Mouse (Mus musculus): ENCODE results near the gene Arhgap22. TPM values are rescaled to one million over a fixed set of nuclear protein-coding genes. Genes with fewer than 3 reads are reported as not detected.

Gene Arhgap22
- total and polyA plus RNA-seq, 2 experiments from 2014 or later: 1.8 to 3.9 TPM

- H3K27me3 ChIP-seq (ENCODE audit: insufficient read depth, low read length): no peaks in the 10 kb centered on the region
- WGBS: 25% methylated on average over 5 of the region's 5 CpGs
- peak; percentile 63 for ATAC-seq
- H3K9ac ChIP-seq: no peak overlapping the region
- no peaks in the 10 kb centered on the region for H3K36me3 ChIP-seq (ENCODE audit: insufficient read depth)
- no peak overlapping the region for H3K4me3 ChIP-seq (ENCODE audit: low read depth, low read length)
- no peak overlapping the region for H3K4me2 ChIP-seq (ENCODE audit: low read depth)
- TF ChIP-seq CTCF (IDR thresholded peaks at IDR 0.05; ENCODE audit: low read depth): no peak
- H3K27ac ChIP-seq (ENCODE audit: low read depth, low read length): no peak overlapping the region
- H3K4me1 ChIP-seq (ENCODE audit: insufficient read depth): peaks cover 4% of the 10 kb centered on the region; the same call in 1 of the 2 replicates
- H3K9me3 ChIP-seq (ENCODE audit: low read length): no peaks in the 10 kb centered on the region
- DNase-seq: no peak
Observed at GRCm38 (mm10) chr14:33328369-33328768, 114.5 kb downstream of the Arhgap22 start.

DNA sequence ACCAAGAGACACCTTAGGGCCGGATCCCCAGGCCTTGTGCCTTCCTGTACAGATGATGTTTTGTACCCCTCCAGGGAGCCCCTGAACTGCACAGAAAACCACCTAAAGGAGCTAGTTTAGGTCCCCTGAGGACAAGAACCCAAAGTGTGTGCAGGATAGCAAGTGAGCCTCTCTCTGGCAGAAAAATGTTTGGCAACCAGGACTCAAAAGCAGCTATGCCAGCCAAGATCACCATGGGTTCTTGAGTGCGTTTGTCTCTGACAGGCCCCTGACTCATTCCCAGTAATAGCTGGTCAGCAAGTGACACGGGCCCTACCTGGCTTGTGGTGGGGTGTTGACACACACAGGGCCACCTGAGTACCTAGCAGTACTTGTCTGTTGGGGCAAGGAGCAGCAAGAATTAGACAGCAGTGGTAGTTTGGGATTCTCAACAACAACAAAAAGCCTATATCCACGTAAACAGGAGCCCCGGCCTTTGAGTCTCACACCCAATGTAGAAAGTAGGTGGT lies 115.5 kb downstream of the Arhgap22 start:
- Histone ChIP-seq H3K27ac (ENCODE audit: low read depth, low read length) (no peak overlapping the region), H3K4me1 (ENCODE audit: insufficient read depth) (peaks cover 4% of the 10 kb centered on the region; the same call in 1 of the 2 replicates), H3K4me3 (ENCODE audit: low read depth, low read length) (no peak overlapping the region), H3K9me3 (ENCODE audit: low read length) (no peaks in the 10 kb centered on the region), H3K9ac (no peak overlapping the region), H3K27me3 (ENCODE audit: insufficient read depth, low read length) (no peaks in the 10 kb centered on the region), H3K4me2 (ENCODE audit: low read depth) (no peak overlapping the region), H3K36me3 (ENCODE audit: insufficient read depth) (no peaks in the 10 kb centered on the region)
- ATAC-seq (no peak), DNase-seq (no peak)
- TF ChIP-seq CTCF (IDR thresholded peaks at IDR 0.05; ENCODE audit: low read depth): no peak
- 89% methylated on average over 5 of the region's 5 CpGs for WGBS

DNA sequence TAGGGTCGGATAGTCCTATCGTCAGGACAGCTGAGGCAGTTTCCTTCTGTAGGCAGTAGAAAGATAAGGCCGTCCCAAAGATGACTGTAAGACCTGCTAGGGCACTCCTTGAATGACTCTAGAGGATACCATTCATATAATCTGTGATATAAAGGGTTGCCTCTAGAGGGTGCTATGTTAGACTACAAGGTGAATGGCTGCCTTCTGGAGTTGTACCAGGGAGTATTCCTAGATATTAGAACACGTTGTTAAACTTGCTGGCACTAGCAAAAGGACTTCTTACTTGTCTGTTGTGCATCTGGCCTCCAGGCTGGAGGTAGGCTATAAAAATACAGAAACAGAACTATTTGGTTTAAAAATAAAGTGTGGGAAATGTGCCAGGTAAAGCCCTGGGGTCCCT lies 117.2 kb downstream of the Arhgap22 start:
- no peak overlapping the region for H3K9ac ChIP-seq
- H3K4me1 ChIP-seq (ENCODE audit: insufficient read depth): peaks cover 4% of the 10 kb centered on the region; the same call in 1 of the 2 replicates
- no peak overlapping the region for H3K27ac ChIP-seq (ENCODE audit: low read depth, low read length)
- no peaks in the 10 kb centered on the region for H3K27me3 ChIP-seq (ENCODE audit: insufficient read depth, low read length)
- TF ChIP-seq CTCF (IDR thresholded peaks at IDR 0.05; ENCODE audit: low read depth): 0 out of 2 replicates have a peak, but pooled peaks have one; percentile 23
- H3K4me2 ChIP-seq (ENCODE audit: low read depth): no peak overlapping the region
- no peaks in the 10 kb centered on the region for H3K9me3 ChIP-seq (ENCODE audit: low read length)
- H3K4me3 ChIP-seq (ENCODE audit: low read depth, low read length): no peak overlapping the region
- no peak for DNase-seq
- no peak for ATAC-seq
- WGBS: 64% methylated on average over 4 of the region's 4 CpGs
- no peaks in the 10 kb centered on the region for H3K36me3 ChIP-seq (ENCODE audit: insufficient read depth)

- ATAC-seq: no peak
- 59% methylated on average over 4 of the region's 4 CpGs for WGBS
- no peaks in the 10 kb centered on the region for H3K9me3 ChIP-seq (ENCODE audit: low read length)
- H3K4me1 ChIP-seq (ENCODE audit: insufficient read depth): peaks cover 4% of the 10 kb centered on the region; the same call in 1 of the 2 replicates
- H3K27ac ChIP-seq (ENCODE audit: low read depth, low read length): no peak overlapping the region
- H3K36me3 ChIP-seq (ENCODE audit: insufficient read depth): no peaks in the 10 kb centered on the region
- H3K4me3 ChIP-seq (ENCODE audit: low read depth, low read length): no peak overlapping the region
- H3K4me2 ChIP-seq (ENCODE audit: low read depth): no peak overlapping the region
- no peak for DNase-seq
- no peak overlapping the region for H3K9ac ChIP-seq
- no peak for TF ChIP-seq CTCF (IDR thresholded peaks at IDR 0.05; ENCODE audit: low read depth)
- H3K27me3 ChIP-seq (ENCODE audit: insufficient read depth, low read length): no peaks in the 10 kb centered on the region
Observed at GRCm38 (mm10) chr14:33331627-33332026, 117.8 kb downstream of the Arhgap22 start.

DNA sequence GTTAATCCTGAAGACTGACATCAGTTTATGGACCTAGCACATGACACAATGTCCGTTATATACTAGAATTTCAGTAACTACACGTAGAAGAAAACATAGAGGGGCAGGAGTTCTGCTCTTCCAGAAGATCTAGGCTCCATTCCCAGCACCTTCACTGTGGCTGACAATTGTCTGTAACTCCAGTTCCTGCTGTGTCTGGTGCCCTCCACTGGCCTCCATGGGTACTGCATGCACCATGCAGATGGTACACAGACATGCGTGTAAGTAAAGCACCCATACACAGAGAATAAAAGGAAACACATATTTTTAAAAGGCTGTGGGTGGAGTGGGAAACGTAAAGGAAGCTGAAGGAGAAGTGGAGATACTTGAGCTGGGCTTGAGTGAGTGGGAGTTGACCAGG lies 120.0 kb downstream of the Arhgap22 start:
- H3K36me3 ChIP-seq (ENCODE audit: insufficient read depth): no peaks in the 10 kb centered on the region
- ATAC-seq: no peak
- H3K4me2 ChIP-seq (ENCODE audit: low read depth): no peak overlapping the region
- no peaks in the 10 kb centered on the region for H3K4me1 ChIP-seq (ENCODE audit: insufficient read depth)
- 88% methylated on average over 4 of the region's 4 CpGs for WGBS
- no peak overlapping the region for H3K27ac ChIP-seq (ENCODE audit: low read depth, low read length)
- no peaks in the 10 kb centered on the region for H3K9me3 ChIP-seq (ENCODE audit: low read length)
- H3K4me3 ChIP-seq (ENCODE audit: low read depth, low read length): no peak overlapping the region
- H3K9ac ChIP-seq: no peak overlapping the region
- peak; percentile 62 for TF ChIP-seq CTCF (IDR thresholded peaks at IDR 0.05; ENCODE audit: low read depth)
- no peaks in the 10 kb centered on the region for H3K27me3 ChIP-seq (ENCODE audit: insufficient read depth, low read length)
- no peak for DNase-seq

GRCm38 (mm10) chr14:33334402-33334801 lies 120.6 kb downstream of the Arhgap22 start:
- Histone ChIP-seq H3K27me3 (ENCODE audit: insufficient read depth, low read length) (no peaks in the 10 kb centered on the region), H3K9ac (no peak overlapping the region), H3K4me1 (ENCODE audit: insufficient read depth) (no peaks in the 10 kb centered on the region), H3K9me3 (ENCODE audit: low read length) (no peaks in the 10 kb centered on the region), H3K27ac (ENCODE audit: low read depth, low read length) (no peak overlapping the region), H3K4me2 (ENCODE audit: low read depth) (no peak overlapping the region), H3K36me3 (ENCODE audit: insufficient read depth) (no peaks in the 10 kb centered on the region), H3K4me3 (ENCODE audit: low read depth, low read length) (no peak overlapping the region)
- no peak for ATAC-seq
- TF ChIP-seq CTCF (IDR thresholded peaks at IDR 0.05; ENCODE audit: low read depth): no peak
- DNase-seq: no peak
- 85% methylated on average over 4 of the region's 4 CpGs for WGBS

DNA sequence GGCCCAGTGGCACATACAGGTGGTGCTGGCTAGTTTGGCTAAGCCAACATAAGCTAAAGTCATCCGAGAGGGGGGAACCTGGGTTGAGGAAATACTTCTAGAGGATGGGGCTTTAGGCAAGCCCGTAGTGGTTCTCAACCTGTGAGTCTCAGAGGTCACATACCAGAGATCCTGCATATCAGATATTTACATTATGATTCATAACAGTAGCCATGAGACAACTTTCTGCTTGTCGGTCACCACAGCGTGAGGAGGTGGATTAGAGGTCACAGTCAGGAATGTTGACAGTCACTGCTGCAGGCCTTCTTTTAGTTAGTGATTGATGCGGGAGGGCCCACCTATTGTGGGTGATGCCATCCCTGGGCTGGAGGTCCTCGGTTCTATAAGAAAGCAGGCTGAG lies 121.9 kb downstream of the Arhgap22 start:
- no peaks in the 10 kb centered on the region for H3K9me3 ChIP-seq (ENCODE audit: low read length)
- H3K27me3 ChIP-seq (ENCODE audit: insufficient read depth, low read length): no peaks in the 10 kb centered on the region
- 77% methylated on average over 6 of the region's 6 CpGs for WGBS
- H3K9ac ChIP-seq: no peak overlapping the region
- no peak for ATAC-seq
- no peak for TF ChIP-seq CTCF (IDR thresholded peaks at IDR 0.05; ENCODE audit: low read depth)
- no peaks in the 10 kb centered on the region for H3K4me1 ChIP-seq (ENCODE audit: insufficient read depth)
- no peaks in the 10 kb centered on the region for H3K36me3 ChIP-seq (ENCODE audit: insufficient read depth)
- no peak overlapping the region for H3K27ac ChIP-seq (ENCODE audit: low read depth, low read length)
- H3K4me2 ChIP-seq (ENCODE audit: low read depth): no peak overlapping the region
- H3K4me3 ChIP-seq (ENCODE audit: low read depth, low read length): no peak overlapping the region
- DNase-seq: no peak

Measured in forebrain, postnatal 0 days (tissue).